Mouse (Mus musculus): ENCODE data around the gene Lonp1. TPM values are rescaled to one million over a fixed set of nuclear protein-coding genes. Genes with fewer than 3 reads are reported as not detected.

The Lonp1 gene
- polyA plus RNA-seq, 1 experiment: 202 TPM

DNA sequence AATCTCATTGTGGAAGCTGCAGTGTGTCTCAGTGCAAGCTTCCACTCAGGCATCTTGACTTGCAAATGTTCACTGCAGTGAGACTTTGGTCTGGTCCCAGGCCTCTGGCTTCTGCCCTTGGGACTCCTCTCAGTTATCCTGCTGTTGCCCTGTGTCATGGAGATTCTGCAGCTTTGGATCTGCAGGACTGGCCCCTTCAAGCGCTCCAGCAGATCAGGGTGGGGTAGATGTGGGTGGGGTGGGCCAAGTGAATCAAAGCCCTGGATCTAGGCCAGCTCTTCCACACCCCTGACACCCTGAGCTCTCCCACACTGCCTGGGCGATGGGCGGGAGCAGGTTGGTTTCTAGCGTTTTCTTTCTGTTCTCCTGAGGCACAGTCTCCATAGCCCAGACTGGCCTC, 5.1 kb upstream of the Lonp1 start:
- no peak for TF ChIP-seq GATA1 (IDR thresholded peaks at IDR 0.05; ENCODE audit: low read length)

DNA sequence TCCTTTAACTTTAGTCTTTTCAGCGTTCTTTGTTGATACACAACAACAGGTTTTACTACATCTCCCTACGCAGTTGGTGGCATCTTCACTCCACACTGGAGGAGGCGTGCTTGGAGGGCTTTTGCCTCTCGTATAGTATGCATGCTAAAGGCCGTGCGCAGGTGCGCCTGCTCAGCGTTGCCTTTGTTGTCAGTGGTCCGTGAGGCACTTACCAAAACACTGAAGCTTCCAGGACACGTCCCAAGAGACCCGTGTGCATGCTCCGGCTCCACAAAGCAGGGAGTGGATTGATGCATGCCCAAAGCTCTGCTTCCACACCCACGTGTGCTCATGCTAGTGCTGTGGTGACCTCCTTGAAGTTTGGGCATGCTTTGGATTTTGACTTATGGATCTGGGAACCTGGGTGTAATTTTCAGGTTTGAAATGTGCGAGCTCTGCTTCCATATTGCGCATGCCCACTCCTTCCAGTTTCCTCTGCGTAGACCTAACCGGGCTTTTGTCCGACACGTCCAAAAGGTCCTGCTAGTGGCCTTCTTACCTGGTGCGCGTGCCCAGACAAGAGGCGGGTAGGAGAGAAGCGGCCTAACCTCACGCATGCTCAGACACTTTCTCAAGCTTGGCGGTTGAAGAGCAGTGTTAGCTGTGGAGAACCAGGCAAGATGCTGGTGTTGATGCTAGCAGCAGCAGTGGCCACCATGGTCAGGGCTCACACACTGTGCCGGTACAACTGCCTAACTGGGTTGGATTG, 1.0 kb upstream of the Lonp1 start, which contains the start of gene Catsperd:
Gene Catsperd, plus strand, starts transcription at position 614 of the 748 bp plus-strand sequence.
- TF ChIP-seq GATA1 (IDR thresholded peaks at IDR 0.05; ENCODE audit: low read length): no peak

DNA sequence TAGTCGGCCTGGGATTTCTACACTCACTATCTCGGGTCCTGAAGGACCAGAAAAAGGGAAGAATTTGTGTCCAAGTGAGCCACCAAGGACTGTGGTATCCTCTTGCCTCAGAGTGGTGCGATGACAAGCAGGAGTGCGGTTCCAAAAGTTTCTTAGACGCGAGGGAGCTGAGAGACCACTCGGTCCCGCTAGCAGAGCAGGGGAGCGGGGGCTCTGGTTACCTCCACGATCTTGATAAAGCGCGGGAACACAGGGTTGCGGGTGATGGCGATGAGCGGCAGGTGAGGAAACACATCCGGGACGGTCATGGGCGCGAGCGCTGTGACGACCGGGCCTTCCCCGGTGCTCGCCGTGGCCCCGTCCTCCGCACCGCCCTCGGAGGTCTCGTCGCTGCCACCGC, 427 bp downstream of the Lonp1 start:
- TF ChIP-seq GATA1 (IDR thresholded peaks at IDR 0.05; ENCODE audit: low read length): no peak

DNA sequence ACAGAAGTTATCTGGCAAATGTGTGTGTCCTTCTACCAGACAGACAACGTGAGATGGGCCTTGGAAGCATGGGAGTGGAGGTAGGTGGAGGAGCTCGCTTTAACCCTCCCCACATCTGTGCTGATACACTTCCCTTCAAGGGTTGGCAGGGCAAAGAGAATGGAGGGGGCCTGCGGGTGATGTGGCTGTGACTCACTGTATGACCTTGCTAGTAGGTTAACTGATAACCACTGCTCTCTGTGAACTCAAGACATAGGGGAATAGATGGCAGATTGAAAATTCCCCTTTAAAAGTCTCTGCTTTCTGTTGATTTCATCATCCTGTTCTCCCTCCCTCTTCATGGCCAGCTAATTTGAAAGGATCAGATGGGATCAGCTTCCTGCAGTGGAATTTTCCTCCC, 1.2 kb downstream of the Lonp1 start:
- no peak for TF ChIP-seq GATA1 (IDR thresholded peaks at IDR 0.05; ENCODE audit: low read length)

DNA sequence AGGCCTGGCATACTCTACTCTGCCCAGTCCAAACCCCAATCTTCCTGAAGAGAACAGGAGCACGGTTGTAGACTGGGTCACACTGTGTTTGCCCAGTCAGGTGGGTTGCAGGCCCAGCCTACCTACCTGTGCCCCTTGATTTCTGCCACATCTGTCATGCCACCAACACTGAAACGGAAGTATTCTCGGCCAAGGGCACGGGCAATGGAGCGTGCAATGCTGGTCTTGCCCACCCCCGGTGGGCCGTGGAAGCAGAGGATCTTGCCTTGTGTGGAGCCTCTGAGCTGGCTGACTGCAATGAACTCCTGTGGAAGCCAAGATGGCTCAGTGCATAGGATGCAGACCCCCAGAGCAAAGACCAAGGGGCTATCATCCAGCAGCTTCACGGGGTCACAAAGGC, 9.1 kb downstream of the Lonp1 start:
- TF ChIP-seq GATA1 (IDR thresholded peaks at IDR 0.05; ENCODE audit: low read length): no peak

DNA sequence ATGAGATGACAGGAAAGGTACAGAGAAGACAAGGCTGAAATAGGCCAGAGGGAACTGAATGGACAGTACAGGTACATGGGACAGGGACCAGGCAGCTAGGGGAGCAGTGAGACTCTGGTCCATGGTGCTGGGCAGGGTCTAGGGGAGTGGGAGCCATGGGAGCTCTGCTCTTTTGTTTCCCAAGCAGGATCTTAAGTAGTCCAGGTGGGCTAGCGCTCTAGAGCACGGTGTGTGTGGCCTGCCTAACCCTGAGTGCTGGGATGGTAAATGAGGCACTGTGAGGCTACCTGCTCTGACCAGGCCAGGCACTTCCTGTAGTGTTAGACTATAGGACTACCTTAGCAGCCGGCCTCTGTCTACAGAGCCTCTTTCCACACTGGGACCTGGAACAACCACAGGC, 10.0 kb downstream of the Lonp1 start:
- no peak for TF ChIP-seq GATA1 (IDR thresholded peaks at IDR 0.05; ENCODE audit: low read length)

DNA sequence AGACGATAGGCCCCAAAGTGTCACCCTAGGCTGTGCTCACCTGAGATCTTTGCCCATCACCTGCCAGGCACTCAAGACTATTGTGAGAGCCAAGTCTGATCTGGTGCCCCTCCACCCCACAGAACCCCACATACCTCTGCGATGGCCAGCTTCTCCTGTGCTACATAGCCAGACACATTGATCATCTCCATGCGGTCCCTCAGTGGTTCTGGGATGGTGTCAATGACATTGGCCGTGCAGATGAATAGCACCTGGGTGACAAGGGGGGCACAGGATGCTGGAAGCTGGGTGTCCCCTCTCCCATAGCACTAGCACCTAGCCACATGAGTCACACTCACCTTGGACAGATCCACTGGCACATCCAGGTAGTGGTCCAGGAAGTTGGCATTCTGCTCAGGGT, 10.9 kb downstream of the Lonp1 start:
- no peak for TF ChIP-seq GATA1 (IDR thresholded peaks at IDR 0.05; ENCODE audit: low read length)

DNA sequence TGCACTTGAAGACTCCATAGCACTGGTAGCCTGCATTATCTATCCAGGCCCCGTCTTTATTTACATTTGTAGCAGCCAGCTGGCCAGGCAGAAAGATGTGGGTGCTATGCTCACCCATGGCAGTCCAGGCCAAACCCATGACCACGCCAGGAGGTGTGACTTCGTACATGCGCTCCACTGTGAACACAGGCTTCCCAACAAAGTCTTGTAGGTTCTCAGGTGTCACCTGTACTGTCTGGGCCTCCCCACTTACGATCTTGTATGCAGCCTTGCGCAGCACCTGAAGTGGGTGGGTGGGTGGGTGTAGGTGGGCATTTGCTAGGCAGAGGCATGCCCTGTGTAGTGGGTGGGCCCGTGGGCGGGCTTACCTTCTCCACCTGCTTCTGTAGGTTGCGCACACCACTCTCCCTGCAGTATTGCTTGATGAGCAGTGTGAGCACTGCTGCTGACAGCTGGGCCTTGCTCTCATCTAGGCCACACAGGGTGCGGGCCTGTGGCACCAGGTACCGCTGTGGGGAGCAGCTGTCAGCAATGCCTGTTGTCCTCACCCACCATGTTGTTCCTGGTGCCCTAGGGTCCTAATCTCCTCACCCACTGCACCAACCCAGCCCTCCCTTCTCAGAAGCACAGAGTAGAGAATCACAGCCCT, 11.4 kb downstream of the Lonp1 start:
- TF ChIP-seq GATA1 (IDR thresholded peaks at IDR 0.05; ENCODE audit: low read length): no peak

DNA sequence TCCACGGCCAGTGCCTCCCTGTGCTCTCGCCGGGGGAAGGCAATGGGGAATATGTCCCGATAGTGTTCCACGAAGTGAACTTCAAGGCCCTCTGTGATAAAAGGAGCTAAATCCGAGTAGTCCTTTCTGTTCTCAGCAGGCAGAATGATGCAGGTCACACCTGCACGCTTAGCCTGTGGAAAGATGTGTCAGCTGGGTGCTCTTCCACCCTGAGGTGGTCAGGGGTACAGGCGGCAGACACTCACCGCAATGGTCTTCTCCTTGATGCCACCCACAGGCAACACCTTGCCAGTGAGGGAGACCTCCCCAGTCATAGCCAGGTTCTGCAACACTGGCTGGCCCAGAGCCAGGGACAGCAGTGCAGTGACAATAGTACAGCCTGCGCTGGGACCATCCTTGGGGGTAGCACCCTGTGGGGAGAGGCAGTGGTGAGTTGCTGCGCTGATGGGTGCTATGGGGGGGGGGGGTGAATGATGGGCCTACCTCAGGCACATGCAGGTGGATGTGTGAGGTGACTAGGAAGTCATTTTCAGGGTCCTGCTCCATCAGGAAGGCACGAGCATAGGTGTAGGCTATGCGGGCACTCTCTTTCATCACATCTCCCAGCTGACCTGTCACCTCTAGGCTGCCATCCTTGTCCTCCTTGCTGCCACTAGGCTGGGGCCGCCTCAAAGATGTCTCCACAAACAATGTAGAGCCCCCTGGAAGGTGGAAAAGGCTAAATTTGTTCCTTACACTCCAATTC, 12.1 kb downstream of the Lonp1 start:
- no peak for TF ChIP-seq GATA1 (IDR thresholded peaks at IDR 0.05; ENCODE audit: low read length)

DNA sequence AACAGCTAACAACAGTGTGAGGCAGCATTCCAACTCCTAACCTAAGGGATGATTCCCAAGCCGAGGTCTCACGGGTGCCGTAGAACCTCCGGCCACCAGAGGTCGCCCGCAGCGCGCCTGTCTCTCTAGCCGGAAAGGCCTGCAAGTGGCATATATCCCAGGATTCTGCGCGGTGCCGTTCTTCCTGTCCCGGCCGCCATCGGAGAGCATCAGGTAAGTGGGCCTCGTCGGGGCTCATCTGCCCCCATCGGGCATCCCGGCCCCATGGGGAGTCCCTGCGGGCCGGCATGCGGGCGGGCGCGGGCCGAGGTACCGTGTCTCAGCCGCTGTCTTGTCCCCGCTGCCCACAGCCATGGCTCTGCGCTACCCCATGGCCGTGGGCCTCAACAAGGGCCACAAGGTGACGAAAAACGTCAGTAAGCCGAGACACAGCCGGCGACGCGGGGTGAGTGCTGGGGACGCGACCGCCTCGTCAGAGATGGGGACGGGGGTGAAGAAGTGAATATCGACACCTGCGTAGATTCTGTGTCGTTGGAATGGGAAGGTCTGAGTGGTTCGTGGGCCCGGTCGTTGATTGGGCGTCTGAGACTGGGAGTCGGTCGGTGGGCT, 13.3 kb downstream of the Lonp1 start, which contains the start of gene Rpl36:
Gene Rpl36, plus strand, starts transcription at position 181 of the 609 bp plus-strand sequence.
- TF ChIP-seq GATA1 (IDR thresholded peaks at IDR 0.05; ENCODE audit: low read length): no peak

DNA sequence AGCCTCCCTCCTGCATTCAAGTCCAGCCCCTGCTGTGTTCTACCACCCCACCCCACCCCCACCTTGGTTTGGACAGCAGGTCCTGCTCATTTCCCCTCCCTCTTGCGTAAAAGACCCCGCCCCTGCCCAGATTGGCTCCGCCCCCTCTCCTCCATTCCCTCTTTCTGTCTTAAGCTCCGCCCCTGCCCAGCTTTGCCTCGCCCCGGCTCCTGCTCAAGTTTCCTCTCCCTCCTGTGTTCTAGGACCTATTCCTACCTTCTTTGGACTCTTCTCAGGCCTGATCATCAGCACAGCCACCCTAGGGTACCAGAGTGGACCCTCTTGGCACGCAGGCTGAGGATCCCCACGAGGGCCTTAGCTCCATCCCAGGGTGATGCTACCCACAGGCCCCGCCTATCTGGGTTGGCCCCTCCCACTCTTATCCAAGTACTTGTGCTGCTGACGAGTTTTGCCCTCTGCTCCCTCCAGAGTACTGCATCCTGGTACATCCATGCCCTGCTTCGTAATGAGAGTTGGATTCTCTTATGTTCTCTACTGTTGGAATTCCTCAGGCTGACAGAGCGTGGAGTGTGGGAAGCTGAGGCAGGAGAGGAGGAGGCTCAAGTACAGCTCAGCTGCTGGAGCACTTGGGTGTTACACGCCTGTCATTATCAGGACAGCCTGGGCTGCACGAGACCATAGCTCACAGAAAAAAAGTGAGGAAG, 14.7 kb downstream of the Lonp1 start:
- TF ChIP-seq GATA1 (IDR thresholded peaks at IDR 0.05; ENCODE audit: low read length): no peak

DNA sequence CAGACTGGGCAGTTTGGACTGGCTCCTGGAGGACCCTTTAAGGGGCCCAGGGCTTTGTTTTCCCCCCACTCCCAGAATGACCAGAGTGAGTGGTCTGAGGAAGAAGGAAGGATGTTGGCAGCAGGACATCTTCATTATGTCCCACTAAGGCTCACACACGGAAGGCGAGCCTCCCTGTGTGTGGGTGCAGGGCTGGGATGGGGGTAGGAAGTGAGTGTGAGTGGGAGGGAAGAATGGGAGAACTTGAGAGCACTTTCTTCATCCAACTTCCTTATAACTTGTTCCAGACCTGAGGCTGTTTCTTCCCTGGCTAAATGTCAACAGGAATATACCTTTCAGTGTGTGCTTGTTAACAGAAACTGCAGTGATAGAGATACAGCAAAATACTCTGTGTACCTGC, 15.4 kb downstream of the Lonp1 start:
- TF ChIP-seq GATA1 (IDR thresholded peaks at IDR 0.05; ENCODE audit: low read length): no peak

DNA sequence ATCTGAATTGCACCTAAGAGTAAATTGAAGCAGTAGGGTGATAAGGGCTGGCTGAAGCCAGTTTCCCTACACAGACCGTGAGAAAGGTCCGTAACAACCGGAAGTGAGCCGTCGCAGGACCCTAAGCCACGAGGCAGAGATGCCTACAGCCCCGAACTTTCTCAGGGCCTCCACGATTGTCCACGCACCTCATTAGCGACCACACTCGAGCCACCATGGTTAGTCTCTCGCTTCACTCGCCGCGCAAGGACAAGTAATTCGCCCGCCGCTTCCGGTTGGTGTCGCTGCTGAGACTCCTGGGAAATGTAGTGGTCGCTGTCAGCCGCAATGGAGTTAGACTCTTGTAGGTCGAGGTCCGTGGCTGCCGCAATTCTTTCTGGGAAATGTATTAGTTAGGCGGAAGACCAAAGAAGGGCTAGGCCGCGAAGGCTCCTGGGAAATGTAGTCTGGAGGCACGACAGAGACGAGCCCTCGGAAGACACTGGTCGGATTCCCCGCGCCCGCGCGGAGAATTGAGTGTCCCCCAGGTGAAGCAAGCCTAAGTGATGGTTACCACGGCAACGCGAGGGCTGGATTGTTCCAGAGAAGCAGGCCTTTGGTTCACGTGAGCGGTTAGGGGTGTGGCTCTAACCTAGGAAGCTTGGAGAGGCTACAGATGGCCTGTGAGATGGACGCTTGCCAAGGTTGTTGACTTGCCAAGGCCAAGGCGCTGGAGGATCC, 17.1 kb downstream of the Lonp1 start, which contains the start of gene 2410015M20Rik:
Gene 2410015M20Rik, minus strand, starts transcription at position 320 of the 720 bp plus-strand sequence.
- TF ChIP-seq GATA1 (IDR thresholded peaks at IDR 0.05; ENCODE audit: low read length): no peak

DNA sequence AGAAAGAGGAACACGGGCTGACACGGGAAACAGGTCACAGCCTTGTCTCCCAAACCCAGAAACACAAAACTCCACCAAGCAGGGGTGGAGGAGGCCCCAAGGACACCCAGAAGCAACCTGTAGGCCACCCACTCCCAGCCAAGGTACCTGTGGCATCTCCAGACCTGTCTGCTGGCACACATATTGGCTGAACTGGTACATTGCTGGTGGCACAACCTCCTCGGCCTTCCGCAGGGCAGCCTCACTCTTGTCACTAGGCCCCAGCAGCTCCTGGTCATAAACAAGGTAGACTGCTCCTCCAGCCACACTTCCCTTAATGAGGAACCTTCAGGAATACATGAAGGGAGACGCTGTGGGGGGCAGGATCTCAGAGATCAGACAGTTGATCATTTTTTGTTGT, 18.0 kb downstream of the Lonp1 start:
- TF ChIP-seq GATA1 (IDR thresholded peaks at IDR 0.05; ENCODE audit: low read length): no peak
